Mouse (Mus musculus) heart, embryonic 12.5 days (tissue): Measurements from ENCODE around the gene Trappc3. TPM values are rescaled to one million over a fixed set of nuclear protein-coding genes. Genes with fewer than 3 reads are reported as not detected.
A peak's percentile ranks its signal among the peaks of the same experiment; 100 is the strongest.
"Not testable (repeated sequence)": the region's sequence is repeated elsewhere in the genome, so short reads cannot be mapped to it uniquely, and the experiment has no call there.

Experiments
- ATAC-seq: fragments of 200-750 bp; cut with Nextera tagmentation; 2 replicates; pipeline ENCODE4 v1.8.0; 2017; ENCODE audit warnings: moderate TSS enrichment, moderate library complexity; ENCODE audit not compliant: insufficient number of reproducible peaks, low FRiP score
- H3K27ac ChIP-seq: fragments of 300-500 bp; sonication (generic); 2 replicates; pipeline ENCODE4 v1.5.1; 2016; ENCODE audit warnings: mild to moderate bottlenecking, moderate library complexity; ENCODE audit not compliant: poor library complexity, severe bottlenecking
- H3K27me3 ChIP-seq: fragments of 300-500 bp; sonication (generic); replicated peaks from 2 replicates; pipeline ENCODE4 v1.6.1; 2016; ENCODE audit warnings: mild to moderate bottlenecking, moderate library complexity
- H3K36me3 ChIP-seq: fragments of 300-500 bp; sonication (generic); 2 replicates; pipeline ENCODE4 v1.6.1; 2016; ENCODE audit warnings: mild to moderate bottlenecking, moderate library complexity
- H3K4me1 ChIP-seq: fragments of 300-500 bp; sonication (generic); replicated peaks from 2 replicates; pipeline ENCODE4 v1.6.1; 2016; ENCODE audit warnings: mild to moderate bottlenecking
- H3K4me2 ChIP-seq: fragments of 300-500 bp; sonication (generic); 2 replicates; pipeline ENCODE4 v1.6.1; 2016; ENCODE audit warnings: mild to moderate bottlenecking, moderate library complexity
- H3K4me3 ChIP-seq: fragments of 300-500 bp; sonication (generic); 2 replicates; pipeline ENCODE4 v1.5.1; 2016; ENCODE audit warnings: mild to moderate bottlenecking
- H3K9ac ChIP-seq: fragments of 300-500 bp; sonication (generic); 2 replicates; pipeline ENCODE4 v1.6.1; 2016; ENCODE audit warnings: mild to moderate bottlenecking, moderate library complexity
- H3K9me3 ChIP-seq: fragments of 300-500 bp; sonication (generic); replicated peaks from 2 replicates; pipeline ENCODE4 v1.6.1; 2016; ENCODE audit warnings: mild to moderate bottlenecking, moderate library complexity
- WGBS: fragments of 180-500 bp; shearing (Covaris S2); methylation state at CpG from one replicate; pipeline ENCODE4 v1.1.7; 2016; 5-methylcytosine and 5-hydroxymethylcytosine counted together
- polyA plus RNA-seq: library from polyadenylated mRNA; unstranded; fragments of >200 nt; fragmentation: Nextera tagmentation; extraction: Ambion mirVana; gene quantifications from 2 replicates; pipeline ENCODE4 v1.2.1, GENCODE M21; 2016

Gene Trappc3
- 68.0 and 68.7 TPM in 2 replicates for polyA plus RNA-seq

GRCm38 (mm10) chr4:126262119-126262807 is at the start of gene Trappc3:
TSS of gene Trappc3 (plus strand) at chr4:126262325.
- H3K4me3 ChIP-seq = peak within 1 kb of the TSS; percentile 72
- peak; percentile 92 for ATAC-seq
- H3K27ac ChIP-seq = peak within 1 kb of the TSS; percentile 93
- H3K36me3 ChIP-seq = no peaks in the 10 kb centered on the region
- H3K9ac ChIP-seq = peak within 1 kb of the TSS; percentile 81
- peak within 1 kb of the TSS; percentile 86 for H3K4me2 ChIP-seq
- H3K4me1 ChIP-seq = peaks cover 51% of the 10 kb centered on the region
- under 1% methylated on average over 46 of the region's 46 CpGs for WGBS
- no peaks in the 10 kb centered on the region for H3K27me3 ChIP-seq
- no peaks in the 10 kb centered on the region for H3K9me3 ChIP-seq

DNA sequence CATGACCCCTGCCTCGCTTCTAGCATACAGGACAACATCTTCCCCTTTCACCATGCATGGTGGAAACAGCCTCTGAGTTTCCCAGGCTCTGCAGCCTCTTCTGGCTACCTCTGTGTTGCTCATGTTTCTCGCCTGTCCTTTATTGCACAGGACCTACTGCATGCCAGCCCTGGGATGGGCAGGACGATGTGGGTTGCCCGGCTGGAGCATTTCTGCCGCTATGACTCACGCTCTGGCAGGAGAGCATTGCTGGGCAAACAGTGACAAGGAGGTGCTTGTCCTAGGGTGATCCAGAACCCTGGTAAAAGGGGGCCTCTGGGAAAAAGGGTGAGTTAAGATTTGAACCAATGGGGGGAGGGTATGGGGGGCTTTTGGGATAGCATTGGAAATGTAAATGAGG is 44.4 kb upstream of the Trappc3 start:
- Histone ChIP-seq H3K27ac (no peak overlapping the region), H3K4me3 (no peak overlapping the region), H3K4me2 (no peak overlapping the region), H3K4me1 (no peaks in the 10 kb centered on the region; the same call in 1 of the 2 replicates), H3K36me3 (no peaks in the 10 kb centered on the region), H3K9ac (no peak overlapping the region), H3K27me3 (no peaks in the 10 kb centered on the region), H3K9me3 (no peaks in the 10 kb centered on the region)
- WGBS = 77% methylated on average over 6 of the region's 6 CpGs
- no peak for ATAC-seq

GRCm38 (mm10) chr4:126219540-126219939 is 42.6 kb upstream of the Trappc3 start:
- H3K4me3 ChIP-seq, H3K9ac ChIP-seq, H3K27me3 ChIP-seq, H3K9me3 ChIP-seq, H3K4me2 ChIP-seq, H3K4me1 ChIP-seq, ATAC-seq, H3K36me3 ChIP-seq, H3K27ac ChIP-seq: not testable (repeated sequence)
- WGBS = 69% methylated on average over 3 of the region's 3 CpGs

- no peaks in the 10 kb centered on the region for H3K9me3 ChIP-seq
- ATAC-seq = no peak
- no peak overlapping the region for H3K27ac ChIP-seq
- H3K27me3 ChIP-seq = no peaks in the 10 kb centered on the region
- H3K4me1 ChIP-seq = no peaks in the 10 kb centered on the region; the same call in 1 of the 2 replicates
- H3K9ac ChIP-seq = no peak overlapping the region
- WGBS = 87% methylated on average over 10 of the region's 10 CpGs
- H3K4me3 ChIP-seq = no peak overlapping the region
- no peaks in the 10 kb centered on the region for H3K36me3 ChIP-seq
- H3K4me2 ChIP-seq = no peak overlapping the region
Measured at GRCm38 (mm10) chr4:126220045-126220444, 42.1 kb upstream of the Trappc3 start.

GRCm38 (mm10) chr4:126222631-126223030 is 39.5 kb upstream of the Trappc3 start:
- Histone ChIP-seq H3K9me3 (no peaks in the 10 kb centered on the region), H3K27me3 (no peaks in the 10 kb centered on the region)

DNA sequence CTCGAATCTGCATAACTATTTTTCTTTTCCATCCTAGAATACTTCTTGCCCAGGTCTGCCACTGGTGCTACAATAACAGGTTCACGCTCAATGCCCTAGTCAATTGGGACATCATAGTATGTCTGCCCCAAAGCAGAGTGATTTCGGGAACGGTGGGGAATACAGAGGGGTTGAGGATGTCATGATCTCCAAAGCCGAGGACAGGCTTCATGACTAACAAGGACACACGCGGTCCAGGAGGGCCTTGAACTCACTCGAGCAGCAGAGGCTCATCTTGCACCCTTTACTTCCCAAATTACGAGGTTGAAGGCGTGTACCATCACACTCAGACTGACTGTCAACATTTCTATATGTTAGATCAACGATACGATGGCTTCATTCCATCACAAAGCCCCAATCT is 35.5 kb upstream of the Trappc3 start:
- WGBS = 47% methylated on average over 12 of the region's 12 CpGs
- H3K9ac ChIP-seq = no peak overlapping the region
- peak overlapping the region; percentile 69; the same call in 1 of the 2 replicates for H3K4me2 ChIP-seq

More at GRCm38 (mm10) chr4:126222631-126223030, 39.5 kb upstream of the Trappc3 start:
- peaks cover 6% of the 10 kb centered on the region for H3K4me1 ChIP-seq
- no peak overlapping the region for H3K27ac ChIP-seq
- no peak for ATAC-seq
- H3K36me3 ChIP-seq = no peaks in the 10 kb centered on the region
- H3K9ac ChIP-seq = no peak overlapping the region
- no peak overlapping the region for H3K4me2 ChIP-seq
- H3K4me3 ChIP-seq = no peak overlapping the region
- WGBS = 80% methylated on average over 11 of the region's 11 CpGs

DNA sequence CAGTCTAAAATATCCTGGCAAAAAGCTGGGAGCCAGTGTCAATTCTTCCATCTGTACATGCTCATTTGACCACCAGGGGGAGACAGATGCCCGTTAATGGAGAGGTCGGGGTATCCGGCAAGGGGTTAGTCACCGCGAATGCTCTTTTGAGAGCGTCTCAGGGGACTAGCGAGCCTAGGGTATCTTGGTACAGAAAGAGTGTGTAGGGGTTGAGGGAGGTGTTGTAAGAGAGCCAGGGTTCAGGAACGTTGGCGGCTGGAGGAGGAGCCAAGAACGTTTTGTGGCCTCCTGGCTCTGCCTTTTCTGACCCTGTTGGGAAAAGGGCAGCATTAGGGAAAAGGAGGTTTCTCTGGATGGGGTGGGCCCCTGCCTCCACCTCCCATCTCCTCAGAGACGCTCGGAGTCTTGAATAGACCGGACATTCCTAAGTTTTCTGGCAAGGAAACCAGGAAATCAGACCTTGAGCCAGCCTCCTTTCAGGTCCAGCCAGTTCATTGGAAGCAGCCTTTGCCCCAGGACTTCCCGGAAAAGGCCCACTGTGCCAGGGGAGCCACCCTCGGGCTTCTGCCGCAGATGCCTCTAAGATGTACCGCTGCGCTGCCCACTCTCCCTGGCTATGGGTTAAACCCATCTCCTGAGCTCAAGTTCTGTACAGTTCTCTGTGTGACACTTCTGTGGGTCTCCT is 34.9 kb upstream of the Trappc3 start:
- Histone ChIP-seq H3K9me3 (no peaks in the 10 kb centered on the region), H3K9ac (peak overlapping the region; percentile 60), H3K4me2 (peak overlapping the region; percentile 69), H3K27ac (peak overlapping the region; percentile 63), H3K4me3 (peak overlapping the region; percentile 36), H3K4me1 (peaks cover 15% of the 10 kb centered on the region), H3K36me3 (peaks cover 24% of the 10 kb centered on the region), H3K27me3 (no peaks in the 10 kb centered on the region)
- ATAC-seq = peak; percentile 81
- 6% methylated on average over 18 of the region's 18 CpGs for WGBS

More for the DNA sequence above, 35.5 kb upstream of the Trappc3 start:
- Histone ChIP-seq H3K27me3 (no peaks in the 10 kb centered on the region), H3K4me1 (peaks cover 15% of the 10 kb centered on the region), H3K36me3 (peaks cover 19% of the 10 kb centered on the region), H3K9me3 (no peaks in the 10 kb centered on the region), H3K4me3 (no peak overlapping the region), H3K27ac (no peak overlapping the region; the same call in 1 of the 2 replicates)
- ATAC-seq = no peak

GRCm38 (mm10) chr4:126228144-126228543 is 34.0 kb upstream of the Trappc3 start:
- no peak for ATAC-seq
- no peak overlapping the region for H3K27ac ChIP-seq
- H3K27me3 ChIP-seq = no peaks in the 10 kb centered on the region
- WGBS = 21% methylated on average over 5 of the region's 5 CpGs
- H3K4me1 ChIP-seq = peaks cover 15% of the 10 kb centered on the region
- H3K4me3 ChIP-seq = no peak overlapping the region
- no peaks in the 10 kb centered on the region for H3K9me3 ChIP-seq
- H3K36me3 ChIP-seq = peaks cover 34% of the 10 kb centered on the region
- no peak overlapping the region for H3K9ac ChIP-seq
- H3K4me2 ChIP-seq = no peak overlapping the region

- no peaks in the 10 kb centered on the region for H3K9me3 ChIP-seq
- H3K4me3 ChIP-seq = no peak overlapping the region
- H3K36me3 ChIP-seq = peaks cover 51% of the 10 kb centered on the region
- 71% methylated on average over 7 of the region's 7 CpGs for WGBS
- no peak overlapping the region for H3K9ac ChIP-seq
- H3K27ac ChIP-seq = no peak overlapping the region
- H3K27me3 ChIP-seq = no peaks in the 10 kb centered on the region
- no peak for ATAC-seq
- H3K4me1 ChIP-seq = peaks cover 18% of the 10 kb centered on the region
- H3K4me2 ChIP-seq = no peak overlapping the region
Measured at GRCm38 (mm10) chr4:126229900-126230299, 32.2 kb upstream of the Trappc3 start.

- 90% methylated on average over 29 of the region's 29 CpGs for WGBS
- Histone ChIP-seq H3K9me3 (no peaks in the 10 kb centered on the region), H3K4me2 (no peak overlapping the region), H3K9ac (no peak overlapping the region), H3K4me3 (no peak overlapping the region), H3K27ac (no peak overlapping the region), H3K4me1 (peaks cover 40% of the 10 kb centered on the region), H3K36me3 (peaks cover 88% of the 10 kb centered on the region), H3K27me3 (no peaks in the 10 kb centered on the region)
- no peak for ATAC-seq
Measured at GRCm38 (mm10) chr4:126233676-126234308, 28.3 kb upstream of the Trappc3 start.

- Histone ChIP-seq H3K27me3 (no peaks in the 10 kb centered on the region), H3K4me1 (peaks cover 45% of the 10 kb centered on the region), H3K27ac (no peak overlapping the region), H3K36me3 (peaks cover 94% of the 10 kb centered on the region), H3K9me3 (no peaks in the 10 kb centered on the region), H3K4me2 (no peak overlapping the region), H3K9ac (no peak overlapping the region), H3K4me3 (no peak overlapping the region)
- ATAC-seq = no peak
- 80% methylated on average over 18 of the region's 18 CpGs for WGBS
Measured at GRCm38 (mm10) chr4:126234496-126235175, 27.5 kb upstream of the Trappc3 start.
